Mouse (Mus musculus) CH12.LX (cell line): ENCODE measurements around the gene Txndc11. TPM values are rescaled to one million over a fixed set of nuclear protein-coding genes. Genes with fewer than 3 reads are reported as not detected.

ENCODE experiments used
- DNase-seq: peaks from one replicate; pipeline ENCODE4 v3.0.0-alpha.2; 2013; ENCODE audit errors: extremely low read depth
- H3K27ac ChIP-seq: 2 replicates; pipeline ENCODE4 v1.5.1; 2012; ENCODE audit warnings: low read depth, mild to moderate bottlenecking, control low read depth, moderate library complexity; ENCODE audit not compliant: insufficient read depth
- H3K27me3 ChIP-seq: replicated peaks from 2 replicates; pipeline ENCODE3; 2012; ENCODE audit warnings: inconsistent platforms
- H3K36me3 ChIP-seq, 2 experiments: replicated peaks in 1 of 2; 2 replicates each; pipeline versions ENCODE3 to v1.6.1; 2012; ENCODE audit warnings: inconsistent platforms in 1 of 2, low read length in 1 of 2, mild to moderate bottlenecking in 1 of 2, mixed read lengths in 1 of 2, moderate library complexity in 1 of 2; ENCODE audit not compliant: control insufficient read depth in 1 of 2, insufficient read depth in 1 of 2
- H3K4me1 ChIP-seq, 2 experiments: 2 replicates each; pipeline ENCODE4 v1.6.1; 2012; ENCODE audit warnings: inconsistent platforms in 1 of 2, moderate library complexity in 1 of 2; ENCODE audit not compliant: insufficient read depth in 2 of 2, control insufficient read depth in 1 of 2
- H3K4me2 ChIP-seq: 2 replicates; pipeline ENCODE4 v1.6.1; 2012; ENCODE audit warnings: low read depth, mild to moderate bottlenecking, control low read depth; ENCODE audit not compliant: poor library complexity, insufficient read depth, severe bottlenecking
- H3K4me3 ChIP-seq, 3 experiments: fragments of 150-350 bp in 1 of 3; sonication (generic) in 1 of 3; replicated peaks in 1 of 3; 2 replicates each; pipeline versions ENCODE3 to v1.5.1; 2011 to 2012; ENCODE audit warnings: low read depth in 2 of 3, low read length in 2 of 3, mild to moderate bottlenecking in 2 of 3, moderate library complexity in 2 of 3, control low read depth in 1 of 3, improper control_type of control experiment in 1 of 3, inconsistent platforms in 1 of 3, mixed read lengths in 1 of 3; ENCODE audit not compliant: poor library complexity in 1 of 3
- H3K79me2 ChIP-seq: replicated peaks from 2 replicates; pipeline ENCODE4 v1.6.1; 2012; ENCODE audit warnings: mild to moderate bottlenecking, moderate library complexity; ENCODE audit not compliant: control insufficient read depth, poor library complexity, insufficient read depth, severe bottlenecking; ENCODE audit errors: extremely low read depth
- H3K9ac ChIP-seq: 2 replicates; pipeline ENCODE4 v1.6.1; 2012; ENCODE audit warnings: low read depth, mild to moderate bottlenecking, control low read depth, moderate library complexity; ENCODE audit not compliant: insufficient read depth
- H3K9me3 ChIP-seq: replicated peaks from 2 replicates; pipeline ENCODE3; 2012; ENCODE audit warnings: low read length, inconsistent platforms, mixed read lengths
- CHD2 ChIP-seq: IDR thresholded peaks from 2 replicates; pipeline ENCODE4 v1.6.1; 2011; ENCODE audit warnings: low read length, improper control_type of control experiment
- CTCF ChIP-seq, 2 experiments: IDR thresholded peaks in 1 of 2; conservative IDR thresholded peaks in 1 of 2; 2 replicates each; pipeline ENCODE4 v1.5.1; 2011 to 2012; ENCODE audit warnings: low read depth in 2 of 2, low read length in 2 of 2, improper control_type of control experiment in 1 of 2, inconsistent platforms in 1 of 2, mild to moderate bottlenecking in 1 of 2, moderate library complexity in 1 of 2
- E2F4 ChIP-seq: IDR thresholded peaks from 2 replicates; pipeline ENCODE4 v1.6.1; 2011; ENCODE audit warnings: low read depth, low read length, improper control_type of control experiment; ENCODE audit not compliant: insufficient replicate concordance
- ELF1 ChIP-seq: IDR thresholded peaks from 2 replicates; pipeline ENCODE4 v1.6.1; 2014; ENCODE audit warnings: low read depth, mild to moderate bottlenecking, inconsistent platforms, low read length, improper control_type of control experiment
- EP300 ChIP-seq: IDR thresholded peaks from 2 replicates; pipeline ENCODE4 v1.6.1; 2011; ENCODE audit warnings: low read length, improper control_type of control experiment
- ETS1 ChIP-seq: conservative IDR thresholded peaks from 2 replicates; pipeline ENCODE4 v1.6.1; 2012; ENCODE audit warnings: low read depth, mild to moderate bottlenecking, inconsistent platforms, low read length, improper control_type of control experiment, moderate library complexity
- IRF4 ChIP-seq: IDR thresholded peaks from 2 replicates; pipeline ENCODE4 v1.6.1; 2014; ENCODE audit warnings: low read depth, mild to moderate bottlenecking, inconsistent platforms, low read length, improper control_type of control experiment
- MAFK ChIP-seq: IDR thresholded peaks from 2 replicates; pipeline ENCODE4 v1.6.1; 2011; ENCODE audit warnings: low read length, improper control_type of control experiment; ENCODE audit not compliant: insufficient replicate concordance
- MAZ ChIP-seq: IDR thresholded peaks from 2 replicates; pipeline ENCODE4 v1.6.1; 2012; ENCODE audit warnings: low read depth, mild to moderate bottlenecking, inconsistent platforms, low read length, improper control_type of control experiment, moderate library complexity
- MXI1 ChIP-seq: IDR thresholded peaks from 2 replicates; pipeline ENCODE4 v1.6.1; 2011; ENCODE audit warnings: mild to moderate bottlenecking, low read depth, low read length, improper control_type of control experiment
- NELFE ChIP-seq: IDR thresholded peaks from 2 replicates; pipeline ENCODE4 v1.6.1; 2011; ENCODE audit warnings: low read depth, low read length, improper control_type of control experiment
- RCOR1 ChIP-seq: conservative IDR thresholded peaks from 2 replicates; pipeline ENCODE4 v1.6.1; 2012; ENCODE audit warnings: low read depth, mild to moderate bottlenecking, inconsistent platforms, low read length, improper control_type of control experiment
- SMC3 ChIP-seq: IDR thresholded peaks from 2 replicates; pipeline ENCODE4 v1.6.1; 2011; ENCODE audit warnings: low read depth, low read length, improper control_type of control experiment
- TBP ChIP-seq: conservative IDR thresholded peaks from 2 replicates; pipeline ENCODE4 v1.6.1; 2011; ENCODE audit warnings: low read depth, low read length, improper control_type of control experiment
- TCF12 ChIP-seq: IDR thresholded peaks from 2 replicates; pipeline ENCODE4 v1.6.1; 2014; ENCODE audit warnings: low read depth, mild to moderate bottlenecking, inconsistent platforms, low read length, improper control_type of control experiment
- UBTF ChIP-seq: IDR thresholded peaks from 2 replicates; pipeline ENCODE4 v1.6.1; 2012; ENCODE audit warnings: low read depth, mild to moderate bottlenecking, inconsistent platforms, low read length, improper control_type of control experiment, moderate library complexity
- USF2 ChIP-seq: conservative IDR thresholded peaks from 2 replicates; pipeline ENCODE4 v1.6.1; 2011; ENCODE audit warnings: low read depth, low read length, improper control_type of control experiment
- ZC3H11A ChIP-seq: IDR thresholded peaks from 2 replicates; pipeline ENCODE4 v1.6.1; 2012; ENCODE audit warnings: low read depth, mild to moderate bottlenecking, inconsistent platforms, low read length, improper control_type of control experiment
- ZKSCAN1 ChIP-seq: IDR thresholded peaks from 2 replicates; pipeline ENCODE4 v1.6.1; 2012; ENCODE audit warnings: low read depth, inconsistent platforms, low read length, improper control_type of control experiment, borderline replicate concordance
- dilution Hi-C: fragments of 300-500 bp; cut with MboI; formaldehyde crosslinking; loops from 2 replicates; pipeline ENCODE4 v1.14.3; 2020; ENCODE audit warnings: low sequenced_read_pairs; ENCODE audit not compliant: extremely low pct_unique_long_range_greater_than_20kb, extremely low pct_ligation_motif_present
- in situ Hi-C: fragments of 300-500 bp; cut with MboI; formaldehyde crosslinking; loops from 3 replicates; pipeline ENCODE4 v1.14.3; 2019; ENCODE audit warnings: low sequenced_read_pairs, low pct_ligation_motif_present, low pct_unique_long_range_greater_than_20kb, mixed read lengths
- polyA plus RNA-seq: library from polyadenylated mRNA; unstranded; fragments of >175 nt; gene quantifications from 2 replicates; pipeline ENCODE4 v1.2.1, GENCODE M21; 2012; ENCODE audit warnings: low read depth; ENCODE audit not compliant: insufficient read length
- total RNA-seq, 2 experiments: library from RNA; depleted of rRNA; stranded (reverse); fragments of 300-350 nt in 1 of 2; fragments of >200 nt in 1 of 2; gene quantifications; 2 replicates each; pipeline ENCODE4 v1.2.3; 2012 to 2014

Txndc11 gene
- total and polyA plus RNA-seq, 3 experiments = 40.6 to 63.2 (median 51.3) TPM

DNA sequence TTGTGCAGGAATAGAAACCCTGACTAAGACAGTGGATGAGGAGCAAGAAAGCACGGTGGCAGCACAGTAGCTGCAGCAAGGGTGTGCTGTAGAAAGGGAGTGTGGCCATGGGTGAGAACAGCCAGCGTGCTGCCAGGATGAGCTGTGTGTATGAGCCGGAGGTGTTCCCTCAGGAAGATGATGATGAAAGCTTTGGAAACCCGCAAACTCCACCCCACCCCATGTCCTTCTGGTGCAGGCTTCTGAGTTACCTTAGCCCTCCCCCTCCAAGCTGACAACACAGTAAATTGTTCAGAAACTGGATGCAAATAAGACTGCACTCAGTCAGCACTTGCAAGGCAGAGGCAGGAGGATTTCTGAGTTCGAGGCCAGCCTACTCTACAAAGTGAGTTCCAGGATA, 91.2 kb downstream of the Txndc11 start:
- H3K36me3 ChIP-seq = peaks cover 0 to 7% of the 10 kb centered on the region in 2 experiments
- H3K4me3 ChIP-seq = no peak overlapping the region
- dilution Hi-C loops (no loop called here), in situ Hi-C loops (loop anchor here (10.0 kb wide), 1 partner anchor 52 kb away; no protein-coding TSS in a partner anchor)
- no peak for DNase-seq
- no peak overlapping the region for H3K4me2 ChIP-seq
- peaks cover 3 to 22% of the 10 kb centered on the region in 2 experiments for H3K4me1 ChIP-seq
- H3K27me3 ChIP-seq = no peaks in the 10 kb centered on the region
- no peak for TF ChIP-seq TBP
- no peak for TF ChIP-seq NELFE
- TF ChIP-seq USF2 = no peak
- TF ChIP-seq MXI1 = no peak
- no peak for TF ChIP-seq E2F4
- no peak for TF ChIP-seq RCOR1
- no peak for TF ChIP-seq EP300
- TF ChIP-seq IRF4 = no peak
- TF ChIP-seq CTCF (conservative IDR thresholded peaks at IDR 0.05 in 1 of 2, IDR thresholded peaks at IDR 0.05 in 1 of 2; ENCODE audit: low read depth in 2 of 2, low read length in 2 of 2) = no peak
- TF ChIP-seq CHD2 = no peak
- no peak for TF ChIP-seq UBTF
- TF ChIP-seq ZC3H11A = no peak
- no peak for TF ChIP-seq ZKSCAN1
- TF ChIP-seq SMC3 = no peak
- TF ChIP-seq ELF1 = no peak
- TF ChIP-seq MAZ = no peak
- TF ChIP-seq, all 38 proteins: peak for 0
- H3K79me2 ChIP-seq = no peaks in the 10 kb centered on the region
- no peak overlapping the region for H3K27ac ChIP-seq
- no peaks in the 10 kb centered on the region for H3K9me3 ChIP-seq
- no peak overlapping the region for H3K9ac ChIP-seq

GRCm38 (mm10) chr16:11040603-11041002, 93.8 kb downstream of the Txndc11 start:
- no peaks in the 10 kb centered on the region for H3K79me2 ChIP-seq
- no peak overlapping the region for H3K4me2 ChIP-seq
- no peaks in the 10 kb centered on the region for H3K36me3 ChIP-seq
- no peak overlapping the region for H3K27ac ChIP-seq
- H3K9me3 ChIP-seq = no peaks in the 10 kb centered on the region
- dilution Hi-C loops = no loop called here
- no peak for TF ChIP-seq UBTF
- peak; percentile 56 for TF ChIP-seq TCF12
- TF ChIP-seq MAFK = no peak
- peak; percentile 35; the same call in 1 of the 2 replicates for TF ChIP-seq ETS1
- peak; percentile 20; the same call in 1 of the 2 replicates for TF ChIP-seq EP300
- TF ChIP-seq CTCF (conservative IDR thresholded peaks at IDR 0.05 in 1 of 2, IDR thresholded peaks at IDR 0.05 in 1 of 2; ENCODE audit: low read depth in 2 of 2, low read length in 2 of 2) = no peak
- in situ Hi-C loops = loop anchor here (10.0 kb wide), 1 partner anchor 54 kb away; no protein-coding TSS in a partner anchor
- H3K9ac ChIP-seq = no peak overlapping the region
- no peak for DNase-seq
- no peak overlapping the region for H3K4me3 ChIP-seq
- peaks cover 9 to 36% of the 10 kb centered on the region in 2 experiments for H3K4me1 ChIP-seq
- no peaks in the 10 kb centered on the region for H3K27me3 ChIP-seq
